In genomic region chr2:175175401-175176180, GRCm38 (mm10) we compare ENCODE assay signal across 6 mouse cellular contexts. TPM values are rescaled to one million over a fixed set of nuclear protein-coding genes. Genes with fewer than 3 reads are reported as not detected.
DNase-seq lines count a peak whose midpoint lies in the region; TF ChIP-seq lines count a peak whose summit lies in the region.
"Not testable (repeated sequence)": the region's sequence is repeated elsewhere in the genome, so short reads cannot be mapped to it uniquely, and the experiment has no call there.

Gene Gm14443, minus strand, starts transcription at chr2:175175871.

- peaks cover 15% of the 10 kb centered on the region for H3K79me2 ChIP-seq in CH12.LX (replicated peaks; ENCODE audit: control insufficient read depth, extremely low read depth, insufficient read depth, poor library complexity, severe bottlenecking)

- peak; percentile 97 for DNase-seq in 3T3-L1 (ENCODE audit: low read depth, low spot score)
- DNase-seq in CH12.LX (ENCODE audit: extremely low read depth), result peak; percentile 93
- DNase-seq in ES-E14 (ENCODE audit: low read depth, low spot score), result peak; percentile 76
- peak; percentile 99 for DNase-seq in R1 (ENCODE audit: low read depth, low spot score)
- DNase-seq in fibroblast of lung, adult 2 months (ENCODE audit: low read depth), result peak; percentile 2
- DNase-seq in lung, postnatal 36 days, result peak; percentile 28

- H3K27me3 ChIP-seq in CH12.LX (replicated peaks), result not testable (repeated sequence)

- not testable (repeated sequence) for TF ChIP-seq RAD21 in CH12.LX (IDR thresholded peaks at IDR 0.05; ENCODE audit: low read depth, low read length)

- H3K27ac ChIP-seq in CH12.LX (ENCODE audit: insufficient read depth, low read depth); ES-E14 (ENCODE audit: insufficient read depth, low read depth, low read length, poor library complexity, severe bottlenecking): not testable (repeated sequence)

- not testable (repeated sequence) for TF ChIP-seq CTCF in CH12.LX (conservative IDR thresholded peaks at IDR 0.05 in 1 of 2, IDR thresholded peaks at IDR 0.05 in 1 of 2; ENCODE audit: low read depth in 2 of 2, low read length in 2 of 2)

- H3K36me3 ChIP-seq in CH12.LX (replicated peaks in 1 of 2; ENCODE audit: control insufficient read depth in 1 of 2, insufficient read depth in 1 of 2, low read length in 1 of 2); ES-E14 (ENCODE audit: control insufficient read depth, insufficient read depth, low read length, poor library complexity, severe bottlenecking): not testable (repeated sequence)

- peak within 1 kb of the TSS; percentile 67 for H3K9ac ChIP-seq in CH12.LX (ENCODE audit: insufficient read depth, low read depth)
- H3K9ac ChIP-seq in ES-E14 (ENCODE audit: insufficient read depth, low read depth, low read length, poor library complexity, severe bottlenecking), result peak within 1 kb of the TSS; percentile 89

- H3K4me3 ChIP-seq in CH12.LX (replicated peaks in 1 of 3; ENCODE audit: low read depth in 2 of 3, low read length in 2 of 3, poor library complexity in 1 of 3), result peak within 1 kb of the TSS; percentile 61 to 84 (median 64)
- peak within 1 kb of the TSS; percentile 69 to 83 for H3K4me3 ChIP-seq in ES-E14 (ENCODE audit: insufficient read depth in 1 of 2, low read depth in 1 of 2, low read length in 2 of 2, poor library complexity in 1 of 2, severe bottlenecking in 1 of 2)

- peak within 1 kb of the TSS; percentile 90 for H3K4me2 ChIP-seq in CH12.LX (ENCODE audit: insufficient read depth, low read depth, poor library complexity, severe bottlenecking)

- in situ Hi-C loops in CH12.LX (cut with MboI; ENCODE audit: low pct_ligation_motif_present, low pct_unique_long_range_greater_than_20kb, low sequenced_read_pairs); ES-E14 (cut with MboI; ENCODE audit: low sequenced_read_pairs in 2 of 2, unreplicated experiment in 2 of 2): not testable (repeated sequence)

- dilution Hi-C loops in CH12.LX (cut with MboI; ENCODE audit: extremely low pct_ligation_motif_present, extremely low pct_unique_long_range_greater_than_20kb, low sequenced_read_pairs), result not testable (repeated sequence)

- TF ChIP-seq EP300 in CH12.LX (IDR thresholded peaks at IDR 0.05; ENCODE audit: low read length), result not testable (repeated sequence)

- H3K9me3 ChIP-seq in CH12.LX (replicated peaks; ENCODE audit: low read length); ES-E14 (ENCODE audit: control insufficient read depth, insufficient read depth, low read depth, low read length): not testable (repeated sequence)

- not testable (repeated sequence) for TF ChIP-seq POLR2A in CH12.LX (IDR thresholded peaks at IDR 0.05; ENCODE audit: low read depth, low read length)

- H3K4me1 ChIP-seq in CH12.LX (ENCODE audit: control insufficient read depth in 1 of 2, insufficient read depth in 2 of 2), result peaks cover 5 to 14% of the 10 kb centered on the region in 2 experiments; a peak in 3 of 4 replicates
- not testable (repeated sequence) for H3K4me1 ChIP-seq in ES-E14 (ENCODE audit: control insufficient read depth in 2 of 2, insufficient read depth in 2 of 2, low read length in 2 of 2, poor library complexity in 1 of 2)

TF ChIP-seq in CH12.LX, 34 proteins besides CTCF, POLR2A, EP300 and RAD21:
- TF ChIP-seq HCFC1 (IDR thresholded peaks at IDR 0.05; ENCODE audit: low read depth, low read length), result peak; percentile 71
- TF ChIP-seq ELF1 (IDR thresholded peaks at IDR 0.05; ENCODE audit: low read depth, low read length), result peak; percentile 89
- peak; percentile 17; the same call in 1 of the 2 replicates for TF ChIP-seq BHLHE40 (IDR thresholded peaks at IDR 0.05; ENCODE audit: low read depth, low read length)
- peak; percentile 91 for TF ChIP-seq CHD2 (IDR thresholded peaks at IDR 0.05; ENCODE audit: low read length)
- TF ChIP-seq ZMIZ1 (IDR thresholded peaks at IDR 0.05; ENCODE audit: low read depth, low read length), result peak; percentile 51
- peak; percentile 45; the same call in 1 of the 2 replicates for TF ChIP-seq TBP (conservative IDR thresholded peaks at IDR 0.05; ENCODE audit: low read depth, low read length)
- TF ChIP-seq TCF12 (IDR thresholded peaks at IDR 0.05; ENCODE audit: low read depth, low read length), result peak; percentile 19; the same call in 1 of the 2 replicates
- 0 out of 2 replicates have a peak, but pooled peaks have one; percentile 33 for TF ChIP-seq KAT2A (IDR thresholded peaks at IDR 0.05; ENCODE audit: insufficient replicate concordance, low read length)

TF ChIP-seq in ES-E14, 5 proteins besides CTCF, POLR2A, EP300 and RAD21:
- TF ChIP-seq CHD2 (IDR thresholded peaks at IDR 0.05; ENCODE audit: low read depth, low read length), result peak; percentile 85

RNA-seq across cellular contexts. Expression of gene Gm14443, which starts in this region (rescaled TPM):
- total RNA-seq in CH12.LX (2012; rRNA removed), result 2.9 and 3.1 TPM in 2 replicates
- total RNA-seq in CH12.LX (2014; rRNA removed), result 2.7 and 3.0 TPM in 2 replicates
- polyA plus RNA-seq in CH12.LX (2012; ENCODE audit: insufficient read length, low read depth), result 1.9 and 2.0 TPM in 2 replicates
- total RNA-seq in ES-E14 (2012; rRNA removed), result 15.0 and 19.3 TPM in 2 replicates

Comparison
In these comparisons a context has a peak if more than half of its experiments do, and no peak if none do; other contexts are left out.
1. DNase-seq: peak in every context shown above with its lines; median percentile 99 in R1; 97 in 3T3-L1; 93 in CH12.LX; 76 in ES-E14; 28 in lung, postnatal 36 days; 2 in fibroblast of lung, adult 2 months.